ENCODE assay signal across 14 mouse cellular contexts in genomic region chr17:13716336-13716735, GRCm38 (mm10). TPM values are rescaled to one million over a fixed set of nuclear protein-coding genes. Genes with fewer than 3 reads are reported as not detected.
"Had no signal": no experiment of that assay in that cellular context is flagged by ENCODE, and none has a peak within 500 bp of the region (broad histone marks: within the 10 kb centered on the region; RNA-seq: fewer than 3 reads in every experiment).

No protein-coding gene starts in this region.

- H3K9ac ChIP-seq: liver, embryonic 14.5 days; lung, embryonic 14.5 days; midbrain, embryonic 13.5 days had no signal

- H3K27ac ChIP-seq: kidney, postnatal 0 days; layer of hippocampus, adult 2 months; liver, embryonic 14.5 days; macrophage; midbrain, embryonic 10.5 days; midbrain, embryonic 13.5 days had no signal

- H3K4me2 ChIP-seq: lung, embryonic 14.5 days; midbrain, embryonic 13.5 days had no signal

- H3K36me3 ChIP-seq: midbrain, embryonic 10.5 days; midbrain, embryonic 13.5 days had no signal

- DNase-seq: kidney, adult 11 months; kidney, adult 8-10 months; kidney, postnatal 25 days; layer of hippocampus, adult 9-11 months; lung, embryonic 14.5 days; thymus, postnatal 25 days had no signal

- H3K4me1 ChIP-seq: midbrain, embryonic 10.5 days; midbrain, embryonic 13.5 days had no signal

- H3K4me3 ChIP-seq: layer of hippocampus, adult 2 months; megakaryocyte, embryonic 14.5 days; midbrain, embryonic 10.5 days; midbrain, embryonic 13.5 days had no signal

- H3K9me3 ChIP-seq: midbrain, embryonic 10.5 days; midbrain, embryonic 13.5 days had no signal

- H3K27me3 ChIP-seq: midbrain, embryonic 13.5 days had no signal

- ATAC-seq: midbrain, embryonic 13.5 days; midbrain, embryonic 16.5 days had no signal

RNA-seq across cellular contexts. Expression of gene Tcte2, which starts 45.3 kb away (rescaled TPM):
- polyA plus RNA-seq: macrophage had no signal
